Mouse (Mus musculus): ENCODE measurements around the gene Rasa3.

- no peak for TF ChIP-seq POLR2A (IDR thresholded peaks at IDR 0.05; ENCODE audit: low read depth, low read length)
- no peak for TF ChIP-seq CTCF (IDR thresholded peaks at IDR 0.05; ENCODE audit: borderline replicate concordance, insufficient read depth, low read length)
These were observed 11.9 kb upstream of the Rasa3 start for GRCm38 (mm10) chr8:13689331-13689730.

Measured in embryonic fibroblast, embryonic 13.5 days (primary cell).